In genomic region chr9:118424344-118424743, GRCm38 (mm10) we compare ENCODE assay signal across 23 mouse cellular contexts. TPM values are rescaled to one million over a fixed set of nuclear protein-coding genes. Genes with fewer than 3 reads are reported as not detected.
DNase-seq lines count a peak whose midpoint lies in the region; ATAC-seq lines count a peak whose summit lies in the region.
"Had no signal": no experiment of that assay in that cellular context is flagged by ENCODE, and none has a peak within 500 bp of the region (broad histone marks: within the 10 kb centered on the region; RNA-seq: fewer than 3 reads in every experiment).

No protein-coding gene starts in this region.

- no peaks in the 10 kb centered on the region for H3K4me1 ChIP-seq in hindbrain, embryonic 16.5 days (ENCODE audit: control insufficient read depth, insufficient read depth, low read depth, low read length)
- H3K4me1 ChIP-seq in midbrain, embryonic 14.5 days (ENCODE audit: control insufficient read depth, insufficient read depth, low read length), result no peaks in the 10 kb centered on the region
- H3K4me1 ChIP-seq: embryonic facial prominence, embryonic 13.5 days; embryonic facial prominence, embryonic 15.5 days had no signal

- 79% methylated on average over 6 of the region's 6 CpGs for WGBS in hindbrain, embryonic 16.5 days
- WGBS in midbrain, embryonic 14.5 days, result 78% methylated on average over 6 of the region's 6 CpGs

- H3K36me3 ChIP-seq in hindbrain, embryonic 16.5 days (ENCODE audit: control insufficient read depth, insufficient read depth, low read length), result no peaks in the 10 kb centered on the region
- H3K36me3 ChIP-seq in midbrain, embryonic 14.5 days (ENCODE audit: control insufficient read depth, insufficient read depth, low read length), result no peaks in the 10 kb centered on the region
- H3K36me3 ChIP-seq: embryonic facial prominence, embryonic 13.5 days; embryonic facial prominence, embryonic 15.5 days; G1E had no signal

- DNase-seq in 416B (ENCODE audit: low read depth), result peak; percentile 8
- DNase-seq in layer of hippocampus, postnatal 14 days (ENCODE audit: low spot score in 2 of 2), result no peak
- DNase-seq in midbrain, embryonic 14.5 days, result no peak
- DNase-seq: adrenal gland, adult 8-10 months; adrenal gland, postnatal 14 days; adrenal gland, postnatal 36 days; cerebellum, adult 11-12 months; cerebellum, adult 2 months; cerebellum, adult 9-10 months; cerebellum, postnatal 10 days; cerebellum, postnatal 25 days; embryo, embryonic 11 days had no signal

- H3K4me2 ChIP-seq in hindbrain, embryonic 16.5 days (ENCODE audit: low read length), result no peak overlapping the region
- H3K4me2 ChIP-seq in midbrain, embryonic 14.5 days (ENCODE audit: low read length), result no peak overlapping the region
- H3K4me2 ChIP-seq: embryonic facial prominence, embryonic 13.5 days; embryonic facial prominence, embryonic 15.5 days had no signal

- H3K27ac ChIP-seq in hindbrain, embryonic 16.5 days (ENCODE audit: low read depth, low read length), result no peak overlapping the region
- no peak overlapping the region for H3K27ac ChIP-seq in midbrain, embryonic 14.5 days (replicated peaks; ENCODE audit: low read depth, low read length)
- H3K27ac ChIP-seq: embryonic facial prominence, embryonic 13.5 days; embryonic facial prominence, embryonic 15.5 days had no signal

- no peak overlapping the region for H3K4me3 ChIP-seq in hindbrain, embryonic 16.5 days (ENCODE audit: low read length)
- H3K4me3 ChIP-seq in midbrain, embryonic 14.5 days (replicated peaks; ENCODE audit: low read depth, low read length), result no peak overlapping the region
- H3K4me3 ChIP-seq: embryonic facial prominence, embryonic 13.5 days; embryonic facial prominence, embryonic 15.5 days; erythroblast, embryonic 14.5 days had no signal

- no peaks in the 10 kb centered on the region for H3K9me3 ChIP-seq in hindbrain, embryonic 16.5 days (ENCODE audit: control insufficient read depth, low read length)
- no peaks in the 10 kb centered on the region for H3K9me3 ChIP-seq in midbrain, embryonic 14.5 days (ENCODE audit: control insufficient read depth, low read length)
- H3K9me3 ChIP-seq: embryonic facial prominence, embryonic 13.5 days; embryonic facial prominence, embryonic 15.5 days had no signal

- ATAC-seq in common myeloid progenitor, adult 5-6 weeks (replicated peaks; ENCODE audit: low read depth, poor library complexity, severe bottlenecking), result 0 out of 2 replicates have a peak, but pooled peaks have one; percentile 25
- ATAC-seq in megakaryocyte, adult 5-6 weeks (ENCODE audit: poor library complexity, severe bottlenecking), result 0 out of 2 replicates have a peak, but pooled peaks have one; percentile 27
- no peak for ATAC-seq in hindbrain, embryonic 16.5 days
- no peak for ATAC-seq in midbrain, embryonic 14.5 days (ENCODE audit: low FRiP score, low TSS enrichment)
- ATAC-seq: activated CD4-positive, CD25-positive, alpha-beta regulatory T cell, adult 4 months; forebrain, embryonic 14.5 days; forebrain, embryonic 16.5 days; Patski had no signal

- no peaks in the 10 kb centered on the region for H3K27me3 ChIP-seq in hindbrain, embryonic 16.5 days (replicated peaks; ENCODE audit: control insufficient read depth, insufficient read depth, low read length)
- H3K27me3 ChIP-seq in midbrain, embryonic 14.5 days (ENCODE audit: control insufficient read depth, insufficient read depth, low read length), result peaks cover 3% of the 10 kb centered on the region; the same call in 1 of the 2 replicates
- H3K27me3 ChIP-seq: embryonic facial prominence, embryonic 13.5 days; embryonic facial prominence, embryonic 15.5 days had no signal

- no peak overlapping the region for H3K9ac ChIP-seq in hindbrain, embryonic 16.5 days (ENCODE audit: low read depth, low read length)
- H3K9ac ChIP-seq in midbrain, embryonic 14.5 days (replicated peaks; ENCODE audit: low read length), result no peak overlapping the region
- H3K9ac ChIP-seq: embryonic facial prominence, embryonic 13.5 days; embryonic facial prominence, embryonic 15.5 days had no signal

RNA-seq across cellular contexts. Expression of gene Eomes, which starts 53.7 kb away (rescaled TPM):
- total RNA-seq in common myeloid progenitor, adult 5-6 weeks (2017), result not detected in 2 replicates
- 0.78 and 1.3 TPM in 2 replicates for total RNA-seq in megakaryocyte, adult 5-6 weeks (2015)
- total RNA-seq in megakaryocyte, adult 5-6 weeks (2017), result 0.37 and 1.8 TPM in 2 replicates
- polyA plus RNA-seq in hindbrain, embryonic 16.5 days (2015; fragmentation: Nextera tagmentation; extraction: Ambion mirVana), result 1.9 and 3.1 TPM in 2 replicates
- 1 to 10 TPM; 3.1 to 3.5 TPM for total RNA-seq in layer of hippocampus, postnatal 14 days (2021)
- polyA plus RNA-seq in midbrain, embryonic 14.5 days (2014; fragmentation: Nextera tagmentation; extraction: Ambion mirVana), result 1.6 and 1.9 TPM in 2 replicates
- polyA plus RNA-seq: embryonic facial prominence, embryonic 15.5 days; erythroblast, embryonic 14.5 days; G1E had no signal

Comparison
In these comparisons a context has a peak if more than half of its experiments do, and no peak if none do; other contexts are left out.
1. ATAC-seq: peak in common myeloid progenitor, adult 5-6 weeks (single experiment) and megakaryocyte, adult 5-6 weeks (single experiment); none in hindbrain, embryonic 16.5 days (single experiment) and midbrain, embryonic 14.5 days (single experiment).